9 mouse cellular contexts compared by ENCODE assay signal in the genomic region with DNA sequence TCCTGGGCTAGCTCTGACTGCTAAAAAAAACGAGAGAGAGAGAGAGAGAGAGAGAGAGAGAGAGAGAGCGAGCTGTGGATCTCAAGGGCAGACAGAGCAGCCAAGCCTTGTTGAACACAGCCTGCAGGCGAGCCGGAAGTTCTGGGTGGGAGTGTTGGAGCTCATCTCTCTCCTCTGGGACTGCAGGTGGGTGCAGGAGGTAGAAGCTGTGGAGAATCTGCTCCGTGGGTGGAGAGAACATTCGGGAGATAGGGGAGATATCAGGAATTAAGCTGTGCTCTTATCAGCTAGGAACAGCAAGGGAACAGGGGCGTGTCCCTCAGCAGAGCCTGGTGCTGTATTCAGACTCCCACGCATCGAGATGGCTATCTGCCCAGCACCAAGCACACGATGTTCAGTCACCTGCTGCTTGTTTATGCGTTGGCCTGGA.
DNase-seq lines count a peak whose midpoint lies in the region; ATAC-seq lines count a peak whose summit lies in the region.
"Had no signal": no experiment of that assay in that cellular context is flagged by ENCODE, and none has a peak within 500 bp of the region (broad histone marks: within the 10 kb centered on the region; RNA-seq: fewer than 3 reads in every experiment).

No protein-coding gene starts in this region.

- WGBS in heart, embryonic 12.5 days, result 26% methylated on average over 11 of the region's 11 CpGs
- 75% methylated on average over 11 of the region's 11 CpGs for WGBS in forebrain, embryonic 16.5 days

- ATAC-seq in heart, embryonic 12.5 days (ENCODE audit: insufficient number of reproducible peaks, low FRiP score), result no peak
- ATAC-seq in forebrain, embryonic 16.5 days, result no peak

- peak; percentile 26 for DNase-seq in CD4-positive helper T cell, adult 2 months (ENCODE audit: low read depth, low spot score)
- peak; percentile 22 for DNase-seq in adipocyte (ENCODE audit: low spot score)
- DNase-seq in left cerebral cortex, adult 18-20 months (ENCODE audit: low spot score in 2 of 2), result peak; percentile 51 to 57
- DNase-seq in ovary, postnatal 36 days (ENCODE audit: low spot score), result peak; percentile 58
- DNase-seq in embryo, embryonic 10.5 days (ENCODE audit: low spot score), result no peak
- DNase-seq in B cell, adult 2 months, result no peak

- 0 out of 2 replicates have a peak overlapping the region, but pooled peaks have one; percentile 13 for H3K9ac ChIP-seq in heart, embryonic 12.5 days
- H3K9ac ChIP-seq in forebrain, embryonic 16.5 days (replicated peaks; ENCODE audit: low read depth, low read length), result no peak overlapping the region
- H3K9ac ChIP-seq: neural tube, embryonic 13.5 days had no signal

- H3K27ac ChIP-seq in heart, embryonic 12.5 days (ENCODE audit: poor library complexity, severe bottlenecking), result no peak overlapping the region
- H3K27ac ChIP-seq in forebrain, embryonic 16.5 days (ENCODE audit: low read length), result no peak overlapping the region
- H3K27ac ChIP-seq: neural tube, embryonic 13.5 days had no signal

- H3K36me3 ChIP-seq in heart, embryonic 12.5 days, result no peaks in the 10 kb centered on the region
- no peaks in the 10 kb centered on the region for H3K36me3 ChIP-seq in forebrain, embryonic 16.5 days (ENCODE audit: control insufficient read depth, insufficient read depth)
- H3K36me3 ChIP-seq: neural tube, embryonic 13.5 days had no signal

- no peaks in the 10 kb centered on the region for H3K27me3 ChIP-seq in heart, embryonic 12.5 days (replicated peaks)
- no peaks in the 10 kb centered on the region for H3K27me3 ChIP-seq in forebrain, embryonic 16.5 days (replicated peaks; ENCODE audit: control insufficient read depth, insufficient read depth, low read length)
- H3K27me3 ChIP-seq: neural tube, embryonic 13.5 days had no signal

- no peak overlapping the region for H3K4me3 ChIP-seq in heart, embryonic 12.5 days
- H3K4me3 ChIP-seq in forebrain, embryonic 16.5 days (replicated peaks; ENCODE audit: low read length), result no peak overlapping the region
- H3K4me3 ChIP-seq: neural tube, embryonic 13.5 days had no signal

- peak overlapping the region; percentile 9; the same call in 1 of the 2 replicates for H3K4me2 ChIP-seq in heart, embryonic 12.5 days
- H3K4me2 ChIP-seq in forebrain, embryonic 16.5 days (ENCODE audit: low read length), result no peak overlapping the region
- H3K4me2 ChIP-seq: neural tube, embryonic 13.5 days had no signal

- H3K4me1 ChIP-seq in heart, embryonic 12.5 days (replicated peaks), result peaks cover 41% of the 10 kb centered on the region
- peaks cover 4% of the 10 kb centered on the region; the same call in 1 of the 2 replicates for H3K4me1 ChIP-seq in forebrain, embryonic 16.5 days (replicated peaks; ENCODE audit: control insufficient read depth, insufficient read depth, low read length)

- H3K9me3 ChIP-seq in heart, embryonic 12.5 days (replicated peaks), result no peaks in the 10 kb centered on the region
- H3K9me3 ChIP-seq in forebrain, embryonic 16.5 days (ENCODE audit: control insufficient read depth, low read length), result no peaks in the 10 kb centered on the region
- H3K9me3 ChIP-seq: neural tube, embryonic 13.5 days had no signal

Comparison
In these comparisons a context has a peak if more than half of its experiments do, and no peak if none do; other contexts are left out.
1. DNase-seq: peak in CD4-positive helper T cell, adult 2 months (single experiment), adipocyte (single experiment), left cerebral cortex, adult 18-20 months (2 of 2) and ovary, postnatal 36 days (single experiment); none in embryo, embryonic 10.5 days (single experiment) and B cell, adult 2 months (0 of 2).